Mouse (Mus musculus) stomach, postnatal 0 days (tissue): ENCODE results near the gene Gm28051. TPM values are rescaled to one million over a fixed set of nuclear protein-coding genes. Genes with fewer than 3 reads are reported as not detected.

Source experiments
- ATAC-seq: fragments of 200-750 bp; cut with Nextera tagmentation; 2 replicates; pipeline ENCODE4 v1.8.0; 2017; ENCODE audit not compliant: low FRiP score, low TSS enrichment
- DNase-seq: peaks from one replicate; pipeline ENCODE4 v3.0.0-alpha.2; 2016; ENCODE audit warnings: low spot score
- H3K27ac ChIP-seq: fragments of 300-500 bp; sonication (generic); replicated peaks from 2 replicates; pipeline ENCODE4 v1.5.1; 2014; ENCODE audit warnings: mild to moderate bottlenecking, control low read depth
- H3K27me3 ChIP-seq: fragments of 300-500 bp; sonication (generic); 2 replicates; pipeline ENCODE4 v1.6.1; 2014; ENCODE audit warnings: low read length; ENCODE audit not compliant: control insufficient read depth, insufficient read depth
- H3K36me3 ChIP-seq: fragments of 300-500 bp; sonication (generic); 2 replicates; pipeline ENCODE4 v1.6.1; 2014; ENCODE audit warnings: low read length, mixed read lengths; ENCODE audit not compliant: control insufficient read depth, insufficient read depth
- H3K4me1 ChIP-seq: fragments of 300-500 bp; sonication (generic); replicated peaks from 2 replicates; pipeline ENCODE4 v1.6.1; 2014; ENCODE audit warnings: antibody characterized with exemption; ENCODE audit not compliant: control insufficient read depth, insufficient read depth
- H3K4me2 ChIP-seq: fragments of 300-500 bp; sonication (generic); replicated peaks from 2 replicates; pipeline ENCODE4 v1.6.1; 2014; ENCODE audit warnings: low read depth, mild to moderate bottlenecking, control low read depth, moderate library complexity
- H3K4me3 ChIP-seq: fragments of 300-500 bp; sonication (generic); 2 replicates; pipeline ENCODE4 v1.5.1; 2014; ENCODE audit warnings: low read depth, low read length, control low read depth
- H3K9ac ChIP-seq: fragments of 300-500 bp; sonication (generic); 2 replicates; pipeline ENCODE4 v1.6.1; 2014; ENCODE audit warnings: mild to moderate bottlenecking, low read length, control low read depth, mixed read lengths
- H3K9me3 ChIP-seq: fragments of 300-500 bp; sonication (generic); 2 replicates; pipeline ENCODE4 v1.6.1; 2016; ENCODE audit warnings: low read length; ENCODE audit not compliant: control insufficient read depth
- CTCF ChIP-seq: IDR thresholded peaks from 2 replicates; pipeline ENCODE4 v1.5.1; 2016; ENCODE audit warnings: antibody characterized with exemption, low read depth, mild to moderate bottlenecking, moderate library complexity
- EP300 ChIP-seq: optimal IDR thresholded peaks from 2 replicates; pipeline ENCODE3; 2016; ENCODE audit warnings: antibody characterized with exemption
- WGBS: fragments of 180-500 bp; shearing (Covaris S2); extraction: QIAGEN DNeasy Blood & Tissue Kit; methylation state at CpG from one replicate; pipeline ENCODE4 v1.1.7; 2014; 5-methylcytosine and 5-hydroxymethylcytosine counted together
- polyA plus RNA-seq: library from polyadenylated mRNA; unstranded; fragments of >200 nt; fragmentation: Nextera tagmentation; extraction: Ambion mirVana; gene quantifications from 2 replicates; pipeline ENCODE4 v1.2.1, GENCODE M21; 2015

Gene Gm28051
- polyA plus RNA-seq, 1 experiment from 2014 or later, result not detected

DNA sequence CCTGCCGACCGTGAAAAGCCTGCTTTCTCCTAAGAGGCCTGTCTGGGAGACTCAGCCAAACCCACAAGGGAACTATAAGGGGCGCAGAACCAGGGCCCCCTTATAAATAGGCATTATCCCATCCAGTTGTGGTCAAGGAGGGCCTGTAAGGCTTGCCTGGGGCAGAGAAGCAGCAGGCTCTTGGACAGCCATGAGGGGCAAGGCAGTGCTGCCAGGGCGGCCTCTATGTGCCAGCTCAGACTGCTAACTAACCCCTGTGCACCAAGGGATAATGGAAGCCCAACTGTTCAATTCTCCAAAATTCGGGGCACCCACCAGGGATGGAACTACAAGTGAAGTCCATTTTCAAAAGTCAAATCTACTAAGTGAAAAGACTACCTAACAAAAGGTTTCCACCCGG lies 54.1 kb downstream of the Gm28051 start:
- H3K4me1 ChIP-seq, result peaks cover 3% of the 10 kb centered on the region; the same call in 1 of the 2 replicates
- 53% methylated on average over 6 of the region's 6 CpGs for WGBS
- DNase-seq (no peak), ATAC-seq (no peak)
- no peaks in the 10 kb centered on the region for H3K27me3 ChIP-seq
- no peaks in the 10 kb centered on the region for H3K9me3 ChIP-seq
- H3K36me3 ChIP-seq, result no peaks in the 10 kb centered on the region
- peak overlapping the region; percentile 95 for H3K4me2 ChIP-seq
- peak overlapping the region; percentile 53 for H3K9ac ChIP-seq
- TF ChIP-seq CTCF, result no peak
- TF ChIP-seq EP300, result no peak
- peak overlapping the region; percentile 79 for H3K4me3 ChIP-seq
- no peak overlapping the region for H3K27ac ChIP-seq

DNA sequence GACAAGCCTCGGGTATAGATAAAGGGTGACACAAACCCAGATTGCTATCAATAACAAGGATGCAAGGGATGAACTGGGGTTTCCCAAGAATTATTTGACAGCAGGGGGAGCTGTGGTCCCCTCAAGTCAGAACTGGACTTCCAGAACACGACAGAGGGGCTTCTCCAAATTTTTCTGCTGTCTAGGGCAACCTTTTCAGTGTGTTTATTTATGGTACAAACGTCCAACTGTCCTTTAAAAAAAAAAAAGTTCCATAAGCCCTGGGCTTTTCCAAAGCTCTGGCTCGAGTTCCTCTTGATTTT lies 54.5 kb downstream of the Gm28051 start:
- H3K4me2 ChIP-seq, result peak overlapping the region; percentile 95
- peak; percentile 63 for TF ChIP-seq CTCF
- TF ChIP-seq EP300, result no peak
- 15% methylated on average over 4 of the region's 4 CpGs for WGBS
- H3K9ac ChIP-seq, result peak overlapping the region; percentile 53; the same call in 1 of the 2 replicates
- H3K4me1 ChIP-seq, result peaks cover 7% of the 10 kb centered on the region
- H3K9me3 ChIP-seq, result no peaks in the 10 kb centered on the region
- peak overlapping the region; percentile 79 for H3K4me3 ChIP-seq
- DNase-seq, result no peak
- no peak for ATAC-seq
- H3K27me3 ChIP-seq, result no peaks in the 10 kb centered on the region
- peak overlapping the region; percentile 73; the same call in 1 of the 2 replicates for H3K27ac ChIP-seq
- H3K36me3 ChIP-seq, result no peaks in the 10 kb centered on the region

DNA sequence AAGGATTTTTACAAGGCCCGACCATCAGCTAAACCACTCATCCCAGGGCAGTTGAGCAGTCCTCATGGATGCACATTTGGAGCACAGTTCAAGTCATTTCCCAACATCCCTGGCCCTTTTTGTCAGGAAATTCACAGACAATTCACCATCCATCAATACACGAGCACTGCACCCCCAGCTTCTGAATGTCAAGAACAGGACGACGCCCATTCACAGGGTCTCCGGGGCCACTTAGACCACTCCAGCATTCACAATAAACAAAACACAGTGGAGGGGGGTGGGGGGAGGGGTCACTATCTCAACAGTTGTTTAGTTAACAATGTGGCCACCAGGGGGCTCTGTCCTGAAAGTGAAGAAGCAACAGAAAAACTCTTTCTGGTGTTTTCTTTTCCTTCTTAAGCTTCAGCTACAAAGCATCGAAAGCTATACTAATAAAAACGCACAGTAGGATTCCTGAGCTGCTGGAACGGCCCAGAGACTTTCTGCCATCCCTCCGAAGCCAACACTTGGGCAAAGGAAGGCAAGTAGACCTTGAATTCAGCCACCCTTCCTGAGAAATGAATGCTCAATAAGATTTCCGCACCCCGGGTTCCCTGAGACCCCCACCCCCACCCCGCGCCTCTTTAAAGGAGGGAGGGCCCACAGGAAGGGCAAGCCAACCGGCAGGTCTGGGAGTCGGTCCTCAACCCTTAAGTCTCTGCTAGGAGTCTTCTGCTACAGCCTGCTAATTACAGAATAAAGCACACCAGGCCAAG lies 55.0 kb downstream of the Gm28051 start:
- peaks cover 8% of the 10 kb centered on the region for H3K4me1 ChIP-seq
- H3K9ac ChIP-seq, result peak overlapping the region; percentile 48; the same call in 1 of the 2 replicates
- ATAC-seq, result no peak
- H3K27me3 ChIP-seq, result no peaks in the 10 kb centered on the region
- H3K36me3 ChIP-seq, result no peaks in the 10 kb centered on the region
- H3K9me3 ChIP-seq, result no peaks in the 10 kb centered on the region
- 14% methylated on average over 15 of the region's 15 CpGs for WGBS
- H3K4me3 ChIP-seq, result peak overlapping the region; percentile 79
- no peak for TF ChIP-seq EP300
- TF ChIP-seq CTCF, result peak; percentile 78
- peak; percentile 78 for DNase-seq
- H3K4me2 ChIP-seq, result peak overlapping the region; percentile 95
- H3K27ac ChIP-seq, result peak overlapping the region; percentile 73

DNA sequence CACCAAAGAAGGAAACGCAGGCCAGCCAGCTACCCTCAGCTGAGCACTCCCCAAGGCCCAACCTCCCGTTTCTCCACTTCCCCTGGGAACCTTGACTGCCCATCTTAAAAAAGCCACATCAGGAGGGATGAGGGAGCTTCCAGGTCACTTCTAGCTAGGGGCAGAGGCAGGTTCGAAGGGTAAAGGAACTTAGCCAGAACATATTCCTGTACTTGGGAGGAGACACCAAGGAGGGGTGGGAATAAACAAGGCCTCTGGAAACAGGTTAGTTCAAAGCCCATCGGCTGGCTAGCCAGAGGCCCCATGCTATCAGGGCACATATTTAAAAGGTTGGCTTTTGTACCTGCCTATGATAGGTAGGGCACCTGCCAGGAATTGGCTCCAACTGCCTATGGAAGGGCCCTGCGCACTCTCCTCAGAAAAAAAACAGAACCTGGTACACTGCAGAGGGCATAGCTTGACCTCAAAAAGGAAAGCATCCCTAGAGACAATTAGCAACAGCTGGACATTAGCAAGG lies 55.8 kb downstream of the Gm28051 start:
- no peak overlapping the region; the same call in 1 of the 2 replicates for H3K4me2 ChIP-seq
- peaks cover 11% of the 10 kb centered on the region for H3K4me1 ChIP-seq
- H3K27ac ChIP-seq, result no peak overlapping the region
- no peaks in the 10 kb centered on the region for H3K9me3 ChIP-seq
- WGBS, result 85% methylated on average over 5 of the region's 5 CpGs
- H3K27me3 ChIP-seq, result no peaks in the 10 kb centered on the region
- H3K36me3 ChIP-seq, result no peaks in the 10 kb centered on the region
- no peak for DNase-seq
- no peak overlapping the region for H3K4me3 ChIP-seq
- TF ChIP-seq EP300, result no peak
- no peak overlapping the region for H3K9ac ChIP-seq
- no peak for ATAC-seq

DNA sequence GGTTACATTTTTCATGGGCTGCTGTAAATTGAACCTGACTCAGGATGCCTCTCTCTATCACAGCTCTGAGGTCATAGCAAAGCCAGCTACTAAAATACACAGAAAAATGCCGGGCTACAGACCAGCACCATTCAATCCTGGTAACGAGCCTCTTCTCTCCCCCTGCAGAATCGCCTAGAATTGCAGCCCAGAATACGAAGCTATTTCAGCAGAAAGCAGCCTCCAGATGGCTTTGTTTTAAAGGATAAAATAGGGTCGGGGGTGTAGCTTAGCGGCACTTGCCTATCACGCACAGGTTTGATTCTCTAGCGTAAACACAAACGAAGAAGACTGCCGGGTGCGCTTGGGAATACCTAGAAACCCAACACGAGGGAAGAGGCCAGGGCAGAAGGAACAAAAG lies 57.1 kb downstream of the Gm28051 start:
- no peak overlapping the region for H3K4me2 ChIP-seq
- no peak for ATAC-seq
- 54% methylated on average over 12 of the region's 12 CpGs for WGBS
- H3K9ac ChIP-seq, result no peak overlapping the region
- no peak for TF ChIP-seq EP300
- TF ChIP-seq CTCF, result no peak
- no peaks in the 10 kb centered on the region for H3K27me3 ChIP-seq
- no peak overlapping the region for H3K27ac ChIP-seq
- no peak overlapping the region for H3K4me3 ChIP-seq
- H3K4me1 ChIP-seq, result peaks cover 13% of the 10 kb centered on the region
- DNase-seq, result no peak
- no peaks in the 10 kb centered on the region for H3K9me3 ChIP-seq
- no peaks in the 10 kb centered on the region for H3K36me3 ChIP-seq

DNA sequence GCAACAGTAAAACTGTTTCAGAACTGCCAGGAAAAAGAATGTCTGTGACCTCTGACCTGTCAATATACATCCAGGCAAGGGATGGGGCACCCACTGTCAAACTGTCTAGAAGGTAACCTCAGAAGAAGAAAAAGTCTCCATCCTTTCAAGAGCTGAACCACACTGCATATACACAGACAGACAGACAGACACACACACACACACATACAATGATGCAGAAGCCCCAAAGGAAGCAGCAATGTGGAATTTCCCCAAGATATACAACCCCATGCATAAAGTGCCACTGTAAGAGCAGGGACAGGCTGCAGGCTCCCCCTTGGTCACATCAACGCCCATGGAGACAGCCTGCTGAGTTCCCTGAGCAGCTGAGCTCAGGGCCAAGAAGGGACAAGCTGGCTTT lies 58.4 kb downstream of the Gm28051 start:
- no peaks in the 10 kb centered on the region for H3K9me3 ChIP-seq
- no peaks in the 10 kb centered on the region for H3K27me3 ChIP-seq
- H3K36me3 ChIP-seq, result no peaks in the 10 kb centered on the region
- H3K27ac ChIP-seq, result no peak overlapping the region
- TF ChIP-seq EP300 (no peak), CTCF (no peak)
- H3K4me3 ChIP-seq, result no peak overlapping the region
- no peak for DNase-seq
- ATAC-seq, result no peak
- WGBS, result 63% methylated on average over 1 of the region's 1 CpGs
- no peak overlapping the region for H3K4me2 ChIP-seq
- H3K4me1 ChIP-seq, result peaks cover 13% of the 10 kb centered on the region
- no peak overlapping the region for H3K9ac ChIP-seq
